Mouse (Mus musculus) lung, postnatal 10 days (tissue): ENCODE measurements around the gene Spin2c.

Experiments used
- DNase-seq: peaks from one replicate; pipeline ENCODE4 v3.0.0; 2021

The Spin2c gene

GRCm38 (mm10) chrX:153831951-153832561 is at the start of gene Spin2c:
Gene Spin2c, plus strand, starts transcription at chrX:153832225.
- peak; percentile 55 for DNase-seq

GRCm38 (mm10) chrX:153832606-153833005 is 581 bp downstream of the Spin2c start:
- no peak for DNase-seq
